Mouse (Mus musculus): ENCODE measurements around the gene Atp23. TPM values are rescaled to one million over a fixed set of nuclear protein-coding genes. Genes with fewer than 3 reads are reported as not detected.

Gene Atp23
- polyA plus RNA-seq (2015; fragmentation: Nextera tagmentation; extraction: Ambion mirVana): 14.3 and 14.5 TPM in 2 replicates

- Histone ChIP-seq H3K9me3 (no peaks in the 10 kb centered on the region), H3K4me2 (peak within 1 kb of the TSS; percentile 92), H3K4me1 (peaks cover 14% of the 10 kb centered on the region), H3K36me3 (peaks cover 10% of the 10 kb centered on the region), H3K4me3 (peak within 1 kb of the TSS; percentile 72), H3K27ac (peak within 1 kb of the TSS; percentile 65; the same call in 1 of the 2 replicates), H3K9ac (peak within 1 kb of the TSS; percentile 64), H3K27me3 (no peaks in the 10 kb centered on the region)
- under 1% methylated on average over 47 of the region's 56 CpGs for WGBS
- peak; percentile 77 for ATAC-seq (ENCODE audit: insufficient number of reproducible peaks, low FRiP score, low TSS enrichment, low read depth)
Measured at GRCm38 (mm10) chr10:126900821-126901487, at the start of gene Atp23. Atp23 (minus strand) TSS chr10:126901355.

- no peak overlapping the region for H3K27ac ChIP-seq
- no peaks in the 10 kb centered on the region for H3K36me3 ChIP-seq
- H3K4me3 ChIP-seq: no peak overlapping the region
- no peak overlapping the region for H3K4me2 ChIP-seq
- ATAC-seq (ENCODE audit: insufficient number of reproducible peaks, low FRiP score, low TSS enrichment, low read depth): no peak
- H3K4me1 ChIP-seq: peaks cover 15% of the 10 kb centered on the region
- WGBS: 72% methylated on average over 4 of the region's 4 CpGs
- no peaks in the 10 kb centered on the region for H3K9me3 ChIP-seq
- no peaks in the 10 kb centered on the region for H3K27me3 ChIP-seq
- no peak overlapping the region for H3K9ac ChIP-seq
Measured at GRCm38 (mm10) chr10:126950572-126950971, 49.4 kb upstream of the Atp23 start.

- Histone ChIP-seq H3K4me2 (no peak overlapping the region), H3K4me3 (no peak overlapping the region), H3K36me3 (no peaks in the 10 kb centered on the region), H3K9me3 (no peaks in the 10 kb centered on the region), H3K9ac (no peak overlapping the region), H3K27me3 (no peaks in the 10 kb centered on the region), H3K27ac (no peak overlapping the region), H3K4me1 (peaks cover 15% of the 10 kb centered on the region)
- 68% methylated on average over 5 of the region's 5 CpGs for WGBS
- ATAC-seq (ENCODE audit: insufficient number of reproducible peaks, low FRiP score, low TSS enrichment, low read depth): no peak
Measured at GRCm38 (mm10) chr10:126949824-126950223, 48.7 kb upstream of the Atp23 start.

- ATAC-seq (ENCODE audit: insufficient number of reproducible peaks, low FRiP score, low TSS enrichment, low read depth): no peak
- Histone ChIP-seq H3K9ac (no peak overlapping the region), H3K27me3 (no peaks in the 10 kb centered on the region), H3K36me3 (no peaks in the 10 kb centered on the region), H3K9me3 (no peaks in the 10 kb centered on the region), H3K4me1 (0 out of 2 replicates have a peak, but pooled peaks cover 5% of the 10 kb centered on the region), H3K4me2 (no peak overlapping the region), H3K4me3 (no peak overlapping the region), H3K27ac (no peak overlapping the region)
- WGBS: 87% methylated on average over 5 of the region's 5 CpGs
Measured at GRCm38 (mm10) chr10:126945531-126945930, 44.4 kb upstream of the Atp23 start.

GRCm38 (mm10) chr10:126940949-126941348, 39.8 kb upstream of the Atp23 start:
- H3K9me3 ChIP-seq: no peaks in the 10 kb centered on the region

GRCm38 (mm10) chr10:126935556-126936381, 34.6 kb upstream of the Atp23 start:
- peak overlapping the region; percentile 99 for H3K27ac ChIP-seq
- H3K9ac ChIP-seq: 0 out of 2 replicates have a peak overlapping the region, but pooled peaks have one; percentile 3
- peaks cover 50% of the 10 kb centered on the region for H3K4me1 ChIP-seq
- H3K36me3 ChIP-seq: no peaks in the 10 kb centered on the region
- peak; percentile 33; the same call in 1 of the 2 replicates for ATAC-seq (ENCODE audit: insufficient number of reproducible peaks, low FRiP score, low TSS enrichment, low read depth)
- no peaks in the 10 kb centered on the region for H3K9me3 ChIP-seq
- H3K4me2 ChIP-seq: peak overlapping the region; percentile 19; the same call in 1 of the 2 replicates
- H3K4me3 ChIP-seq: no peak overlapping the region
- WGBS: 35% methylated on average over 18 of the region's 18 CpGs
- H3K27me3 ChIP-seq: no peaks in the 10 kb centered on the region

More at GRCm38 (mm10) chr10:126940949-126941348, 39.8 kb upstream of the Atp23 start:
- no peak overlapping the region for H3K9ac ChIP-seq
- no peak for ATAC-seq (ENCODE audit: insufficient number of reproducible peaks, low FRiP score, low TSS enrichment, low read depth)
- 42% methylated on average over 7 of the region's 7 CpGs for WGBS
- H3K27me3 ChIP-seq: no peaks in the 10 kb centered on the region
- no peaks in the 10 kb centered on the region for H3K36me3 ChIP-seq
- no peak overlapping the region for H3K27ac ChIP-seq
- H3K4me1 ChIP-seq: peaks cover 6% of the 10 kb centered on the region
- H3K4me3 ChIP-seq: no peak overlapping the region
- H3K4me2 ChIP-seq: no peak overlapping the region

GRCm38 (mm10) chr10:126935121-126935520, 34.0 kb upstream of the Atp23 start:
- no peaks in the 10 kb centered on the region for H3K27me3 ChIP-seq
- H3K36me3 ChIP-seq: no peaks in the 10 kb centered on the region
- no peak overlapping the region for H3K4me3 ChIP-seq
- ATAC-seq (ENCODE audit: insufficient number of reproducible peaks, low FRiP score, low TSS enrichment, low read depth): no peak
- no peaks in the 10 kb centered on the region for H3K9me3 ChIP-seq
- H3K4me2 ChIP-seq: peak overlapping the region; percentile 19; the same call in 1 of the 2 replicates
- 44% methylated on average over 8 of the region's 8 CpGs for WGBS
- peak overlapping the region; percentile 99 for H3K27ac ChIP-seq
- H3K9ac ChIP-seq: 0 out of 2 replicates have a peak overlapping the region, but pooled peaks have one; percentile 3
- H3K4me1 ChIP-seq: peaks cover 56% of the 10 kb centered on the region

GRCm38 (mm10) chr10:126934561-126934960, 33.4 kb upstream of the Atp23 start:
- WGBS: 43% methylated on average over 13 of the region's 13 CpGs
- Histone ChIP-seq H3K4me2 (peak overlapping the region; percentile 19; the same call in 1 of the 2 replicates), H3K4me1 (peaks cover 62% of the 10 kb centered on the region), H3K36me3 (no peaks in the 10 kb centered on the region), H3K4me3 (no peak overlapping the region), H3K27me3 (no peaks in the 10 kb centered on the region), H3K9me3 (no peaks in the 10 kb centered on the region), H3K9ac (no peak overlapping the region), H3K27ac (peak overlapping the region; percentile 99)
- ATAC-seq (ENCODE audit: insufficient number of reproducible peaks, low FRiP score, low TSS enrichment, low read depth): no peak

GRCm38 (mm10) chr10:126931760-126932139, 30.6 kb upstream of the Atp23 start:
- Histone ChIP-seq H3K4me2 (peak overlapping the region; percentile 38; the same call in 1 of the 2 replicates), H3K4me3 (no peak overlapping the region), H3K9me3 (no peaks in the 10 kb centered on the region), H3K36me3 (no peaks in the 10 kb centered on the region), H3K9ac (no peak overlapping the region), H3K27me3 (no peaks in the 10 kb centered on the region), H3K27ac (peak overlapping the region; percentile 99), H3K4me1 (peaks cover 90% of the 10 kb centered on the region)
- peak; percentile 20; the same call in 1 of the 2 replicates for ATAC-seq (ENCODE audit: insufficient number of reproducible peaks, low FRiP score, low TSS enrichment, low read depth)

- Histone ChIP-seq H3K9ac (no peak overlapping the region), H3K27me3 (no peaks in the 10 kb centered on the region), H3K27ac (peak overlapping the region; percentile 99), H3K4me1 (peaks cover 91% of the 10 kb centered on the region), H3K4me3 (no peak overlapping the region), H3K9me3 (no peaks in the 10 kb centered on the region), H3K4me2 (peak overlapping the region; percentile 38), H3K36me3 (no peaks in the 10 kb centered on the region)
- ATAC-seq (ENCODE audit: insufficient number of reproducible peaks, low FRiP score, low TSS enrichment, low read depth): peak; percentile 30
- 15% methylated on average over 8 of the region's 8 CpGs for WGBS
Measured at GRCm38 (mm10) chr10:126931123-126931759, 30.1 kb upstream of the Atp23 start.

- Histone ChIP-seq H3K36me3 (no peaks in the 10 kb centered on the region), H3K4me2 (peak overlapping the region; percentile 38), H3K9ac (peak overlapping the region; percentile 31), H3K27ac (peak overlapping the region; percentile 99), H3K9me3 (no peaks in the 10 kb centered on the region), H3K4me3 (peak overlapping the region; percentile 16), H3K27me3 (no peaks in the 10 kb centered on the region), H3K4me1 (peaks cover 89% of the 10 kb centered on the region)
- WGBS: 13% methylated on average over 15 of the region's 15 CpGs
- peak; percentile 70 for ATAC-seq (ENCODE audit: insufficient number of reproducible peaks, low FRiP score, low TSS enrichment, low read depth)
Measured at GRCm38 (mm10) chr10:126930270-126931121, 29.3 kb upstream of the Atp23 start.

All from limb, embryonic 15.5 days (tissue).